Mouse (Mus musculus) CH12.LX (cell line): Measurements from ENCODE around the gene Srrm4.

Experiments used
- CTCF ChIP-seq, 2 experiments: IDR thresholded peaks in 1 of 2; conservative IDR thresholded peaks in 1 of 2; 2 replicates each; pipeline ENCODE4 v1.5.1; 2011 to 2012; ENCODE audit warnings: low read depth in 2 of 2, low read length in 2 of 2, improper control_type of control experiment in 1 of 2, inconsistent platforms in 1 of 2, mild to moderate bottlenecking in 1 of 2, moderate library complexity in 1 of 2
- GABPA ChIP-seq: IDR thresholded peaks from 2 replicates; pipeline ENCODE4 v1.6.1; 2012; ENCODE audit warnings: low read depth, low read length, improper control_type of control experiment, inconsistent platforms; ENCODE audit not compliant: insufficient replicate concordance
- MAX ChIP-seq: IDR thresholded peaks from 2 replicates; pipeline ENCODE4 v1.6.1; 2011; ENCODE audit warnings: low read length, improper control_type of control experiment
- MEF2A ChIP-seq: IDR thresholded peaks from 2 replicates; pipeline ENCODE4 v1.6.1; 2014; ENCODE audit warnings: low read depth, mild to moderate bottlenecking, inconsistent platforms, low read length, improper control_type of control experiment, borderline replicate concordance
- MYC ChIP-seq: IDR thresholded peaks from 2 replicates; pipeline ENCODE4 v1.6.1; 2011; ENCODE audit warnings: low read depth, mild to moderate bottlenecking, improper control_type of control experiment, low read length
- NRF1 ChIP-seq: IDR thresholded peaks from 2 replicates; pipeline ENCODE4 v1.6.1; 2014; ENCODE audit warnings: low read depth, mild to moderate bottlenecking, inconsistent platforms, low read length, improper control_type of control experiment, moderate library complexity
- POLR2A ChIP-seq: IDR thresholded peaks from 2 replicates; pipeline ENCODE4 v1.6.1; 2011; ENCODE audit warnings: low read depth, mild to moderate bottlenecking, improper control_type of control experiment, low read length

DNA sequence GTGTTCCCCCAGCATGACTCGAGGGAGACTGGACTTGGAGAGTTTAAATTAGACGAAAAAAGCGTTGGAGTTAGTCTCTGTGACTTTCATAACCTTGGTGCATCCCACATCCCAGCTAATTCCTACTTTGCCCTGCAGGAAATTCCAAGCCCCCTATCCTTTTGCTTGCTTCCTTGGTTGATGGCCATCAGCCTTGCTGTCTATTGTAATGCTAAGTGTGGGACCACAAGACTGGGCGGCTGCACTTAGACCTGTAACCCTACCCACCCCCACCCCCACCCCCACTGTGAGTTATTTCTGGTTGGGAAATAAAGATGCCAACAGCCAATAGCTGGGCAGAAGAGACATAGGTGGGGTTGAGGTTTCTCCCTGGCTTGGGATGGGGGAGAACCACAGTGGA lies 153.3 kb downstream of the Srrm4 start:
- TF ChIP-seq NRF1 = no peak
- TF ChIP-seq MYC = no peak
- no peak for TF ChIP-seq MAX
- TF ChIP-seq GABPA = no peak
- TF ChIP-seq CTCF (conservative IDR thresholded peaks at IDR 0.05 in 1 of 2, IDR thresholded peaks at IDR 0.05 in 1 of 2; ENCODE audit: low read depth in 2 of 2, low read length in 2 of 2) = no peak
- no peak for TF ChIP-seq POLR2A
- TF ChIP-seq MEF2A = no peak
